Mouse (Mus musculus): ENCODE data around the gene Polr1b. TPM values are rescaled to one million over a fixed set of nuclear protein-coding genes. Genes with fewer than 3 reads are reported as not detected.

The Polr1b gene
- polyA plus RNA-seq, 1 experiment from 2014 or later: 37.2 TPM

DNA sequence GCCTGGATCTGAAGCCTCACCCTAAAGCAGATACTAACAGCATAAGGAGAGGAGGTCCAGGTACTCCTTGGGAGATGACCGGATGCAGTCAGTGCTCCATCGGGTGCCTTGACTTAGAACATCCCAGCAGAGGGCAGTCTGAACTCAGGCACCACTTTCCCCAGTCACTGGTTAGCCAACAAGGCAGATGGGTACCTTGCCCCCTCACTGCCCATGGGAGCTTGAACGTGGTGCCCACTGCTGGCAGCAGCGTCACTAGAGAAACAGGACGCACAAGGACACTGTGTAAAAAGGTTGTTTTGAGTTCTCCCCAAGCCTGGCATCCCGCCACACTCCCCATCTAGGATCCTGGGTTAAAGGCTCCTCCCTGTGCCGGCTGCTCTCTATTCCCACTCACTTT lies 73.7 kb downstream of the Polr1b start:
- H3K27me3 ChIP-seq (ENCODE audit: low read depth, poor library complexity, severe bottlenecking): no peaks in the 10 kb centered on the region
- H3K9me3 ChIP-seq (replicated peaks): no peaks in the 10 kb centered on the region
- no peak for DNase-seq (ENCODE audit: low spot score)
- no peaks in the 10 kb centered on the region for H3K36me3 ChIP-seq
- WGBS: 46% methylated on average over 7 of the region's 7 CpGs
- no peak overlapping the region for H3K27ac ChIP-seq (replicated peaks)
- peaks cover 26% of the 10 kb centered on the region for H3K4me1 ChIP-seq
- H3K4me3 ChIP-seq: no peak overlapping the region

DNA sequence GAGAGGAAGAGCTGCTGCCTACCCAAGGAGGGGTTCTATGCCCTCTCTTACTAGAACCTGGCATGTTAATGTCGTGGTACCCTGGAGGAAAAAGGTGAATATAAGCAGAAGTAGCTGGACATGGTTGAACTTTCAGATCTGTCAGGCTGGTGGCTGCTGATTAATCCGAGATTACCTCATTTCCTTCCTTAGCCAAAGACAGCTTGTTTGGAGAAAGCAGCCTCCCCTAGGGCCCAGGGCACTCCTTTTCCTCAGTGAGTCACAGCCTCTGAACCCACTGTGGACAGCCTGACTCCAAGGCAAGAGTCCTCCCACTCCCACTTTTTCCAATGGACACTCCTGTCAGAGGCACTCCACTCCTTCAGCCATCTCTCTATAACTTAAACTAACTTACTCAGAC lies 74.8 kb downstream of the Polr1b start:
- Histone ChIP-seq H3K36me3 (no peaks in the 10 kb centered on the region), H3K27me3 (ENCODE audit: low read depth, poor library complexity, severe bottlenecking) (no peaks in the 10 kb centered on the region), H3K4me3 (no peak overlapping the region), H3K4me1 (peaks cover 26% of the 10 kb centered on the region), H3K27ac (replicated peaks) (no peak overlapping the region), H3K9me3 (replicated peaks) (no peaks in the 10 kb centered on the region)
- 80% methylated on average over 2 of the region's 2 CpGs for WGBS
- DNase-seq (ENCODE audit: low spot score): no peak

Other genes starting within 250 kb of the Polr1b start
- 2.7 and 3.1 TPM in 2 replicates for gene Fbln7, start 238.0 kb upstream of the Polr1b start, polyA plus RNA-seq (2016; fragmentation: Nextera tagmentation; extraction: Ambion mirVana)
- gene Zc3h8, start 156.9 kb upstream of the Polr1b start, polyA plus RNA-seq (2016; fragmentation: Nextera tagmentation; extraction: Ambion mirVana): 8.8 and 9.0 TPM in 2 replicates
- 1.5 and 1.9 TPM in 2 replicates for gene Zc3h6, start 133.6 kb upstream of the Polr1b start, polyA plus RNA-seq (2016; fragmentation: Nextera tagmentation; extraction: Ambion mirVana)
- 16.1 and 19.6 TPM in 2 replicates for gene Gm10762, start 133.3 kb upstream of the Polr1b start, polyA plus RNA-seq (2016; fragmentation: Nextera tagmentation; extraction: Ambion mirVana)
- gene Vinac1, start 52.8 kb upstream of the Polr1b start, polyA plus RNA-seq (2016; fragmentation: Nextera tagmentation; extraction: Ambion mirVana): 0.14 and 0.20 TPM in 2 replicates
- gene Ttl, start 35.1 kb upstream of the Polr1b start, polyA plus RNA-seq (2016; fragmentation: Nextera tagmentation; extraction: Ambion mirVana): 12.4 and 13.3 TPM in 2 replicates
- gene Chchd5, start 28.7 kb downstream of the Polr1b start, polyA plus RNA-seq (2016; fragmentation: Nextera tagmentation; extraction: Ambion mirVana): 28.7 and 31.6 TPM in 2 replicates
- gene Slc20a1, start 97.8 kb downstream of the Polr1b start, polyA plus RNA-seq (2016; fragmentation: Nextera tagmentation; extraction: Ambion mirVana): 53.7 and 55.6 TPM in 2 replicates
- 64.6 and 69.7 TPM in 2 replicates for gene Ckap2l, start 196.2 kb downstream of the Polr1b start, polyA plus RNA-seq (2016; fragmentation: Nextera tagmentation; extraction: Ambion mirVana)
- gene Il1a, start 209.0 kb downstream of the Polr1b start, polyA plus RNA-seq (2016; fragmentation: Nextera tagmentation; extraction: Ambion mirVana): 0.10 and 0.11 TPM in 2 replicates

Data from midbrain, embryonic 10.5 days (tissue).